Mouse (Mus musculus): ENCODE data around the gene Dbn1. TPM values are rescaled to one million over a fixed set of nuclear protein-coding genes. Genes with fewer than 3 reads are reported as not detected.
A peak's percentile ranks its signal among the peaks of the same experiment; 100 is the strongest.

The Dbn1 gene
- polyA plus RNA-seq, 1 experiment from 2014 or later, result 572 TPM

GRCm38 (mm10) chr13:55473076-55473831 is 14.7 kb downstream of the Dbn1 start:
- 16% methylated on average over 18 of the region's 18 CpGs for WGBS
- ATAC-seq (ENCODE audit: low FRiP score, low read depth), result no peak
- peak overlapping the region; percentile 45 for H3K4me3 ChIP-seq
- peak overlapping the region; percentile 93 for H3K27ac ChIP-seq (replicated peaks)
- peaks cover 77% of the 10 kb centered on the region for H3K4me1 ChIP-seq (replicated peaks)
- H3K9ac ChIP-seq, result peak overlapping the region; percentile 66
- H3K9me3 ChIP-seq, result no peaks in the 10 kb centered on the region
- H3K27me3 ChIP-seq, result no peaks in the 10 kb centered on the region
- H3K4me2 ChIP-seq, result peak overlapping the region; percentile 98
- peaks cover 35% of the 10 kb centered on the region for H3K36me3 ChIP-seq

DNA sequence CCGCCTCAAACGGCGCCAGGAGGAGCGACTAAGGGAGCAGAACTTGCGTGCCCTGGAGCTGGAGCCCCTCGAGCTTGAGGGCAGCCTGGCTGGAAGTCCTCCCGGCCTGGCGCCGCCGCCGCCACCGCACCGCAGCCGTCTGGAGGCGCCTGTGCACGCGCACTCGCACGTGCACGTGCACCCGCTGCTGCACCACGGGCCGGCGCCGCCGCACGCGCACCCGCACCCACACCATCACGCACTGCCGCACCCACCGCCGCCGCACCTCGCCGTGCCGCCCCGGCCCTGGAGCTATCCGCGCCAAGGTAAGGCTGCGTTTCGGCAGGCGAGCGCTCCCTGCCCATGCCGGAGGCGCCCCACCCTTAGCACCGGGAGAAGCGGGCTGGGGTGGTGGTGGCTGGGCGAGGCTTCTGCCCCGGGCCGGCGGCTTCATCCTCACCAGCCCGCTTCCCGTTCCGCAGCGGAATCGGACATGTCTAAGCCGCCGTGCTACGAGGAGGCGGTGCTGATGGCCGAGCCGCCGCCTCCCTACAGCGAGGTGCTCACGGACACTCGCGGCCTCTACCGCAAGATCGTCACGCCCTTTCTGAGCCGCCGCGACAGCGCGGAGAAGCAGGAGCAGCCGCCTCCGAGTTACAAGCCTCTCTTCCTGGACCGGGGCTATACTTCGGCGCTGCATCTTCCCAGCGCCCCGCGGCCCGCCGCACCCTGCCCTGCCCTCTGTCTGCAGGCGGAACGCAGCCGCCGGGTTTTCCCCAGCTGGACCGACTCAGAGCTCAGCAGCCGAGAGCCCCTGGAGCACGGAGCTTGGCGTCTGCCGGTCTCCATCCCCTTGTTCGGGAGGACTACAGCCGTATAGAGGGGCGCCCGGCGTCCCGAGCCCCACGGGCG is 15.5 kb downstream of the Dbn1 start:
- ATAC-seq (ENCODE audit: low FRiP score, low read depth), result peak; percentile 54
- Histone ChIP-seq H3K4me1 (replicated peaks) (peaks cover 84% of the 10 kb centered on the region), H3K27me3 (no peaks in the 10 kb centered on the region), H3K9ac (peak overlapping the region; percentile 66), H3K27ac (replicated peaks) (peak overlapping the region; percentile 93), H3K4me3 (peak overlapping the region; percentile 45), H3K9me3 (no peaks in the 10 kb centered on the region), H3K36me3 (peaks cover 27% of the 10 kb centered on the region), H3K4me2 (peak overlapping the region; percentile 98)
- WGBS, result under 1% methylated on average over 100 of the region's 103 CpGs

DNA sequence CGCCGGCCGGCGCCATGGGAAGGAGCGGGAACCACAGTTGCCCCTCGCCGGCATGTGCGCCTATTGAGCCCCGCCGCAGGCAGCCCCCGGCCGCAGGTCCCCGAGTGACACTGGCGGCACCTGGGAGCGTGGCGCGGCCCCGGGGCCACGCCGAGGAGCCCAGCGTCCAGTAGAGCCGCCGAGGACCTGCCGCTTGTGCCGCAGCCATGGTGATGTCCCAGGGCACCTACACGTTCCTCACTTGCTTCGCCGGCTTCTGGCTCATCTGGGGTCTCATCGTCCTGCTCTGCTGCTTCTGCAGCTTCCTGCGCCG is 16.1 kb downstream of the Dbn1 start:
- WGBS, result 2% methylated on average over 26 of the region's 31 CpGs
- H3K36me3 ChIP-seq, result peaks cover 21% of the 10 kb centered on the region
- peak; percentile 8 for ATAC-seq (ENCODE audit: low FRiP score, low read depth)
- peak overlapping the region; percentile 66 for H3K9ac ChIP-seq
- peak overlapping the region; percentile 98 for H3K4me2 ChIP-seq
- no peaks in the 10 kb centered on the region for H3K9me3 ChIP-seq
- no peaks in the 10 kb centered on the region for H3K27me3 ChIP-seq
- peak overlapping the region; percentile 45 for H3K4me3 ChIP-seq
- H3K27ac ChIP-seq (replicated peaks), result peak overlapping the region; percentile 93
- peaks cover 90% of the 10 kb centered on the region for H3K4me1 ChIP-seq (replicated peaks)

DNA sequence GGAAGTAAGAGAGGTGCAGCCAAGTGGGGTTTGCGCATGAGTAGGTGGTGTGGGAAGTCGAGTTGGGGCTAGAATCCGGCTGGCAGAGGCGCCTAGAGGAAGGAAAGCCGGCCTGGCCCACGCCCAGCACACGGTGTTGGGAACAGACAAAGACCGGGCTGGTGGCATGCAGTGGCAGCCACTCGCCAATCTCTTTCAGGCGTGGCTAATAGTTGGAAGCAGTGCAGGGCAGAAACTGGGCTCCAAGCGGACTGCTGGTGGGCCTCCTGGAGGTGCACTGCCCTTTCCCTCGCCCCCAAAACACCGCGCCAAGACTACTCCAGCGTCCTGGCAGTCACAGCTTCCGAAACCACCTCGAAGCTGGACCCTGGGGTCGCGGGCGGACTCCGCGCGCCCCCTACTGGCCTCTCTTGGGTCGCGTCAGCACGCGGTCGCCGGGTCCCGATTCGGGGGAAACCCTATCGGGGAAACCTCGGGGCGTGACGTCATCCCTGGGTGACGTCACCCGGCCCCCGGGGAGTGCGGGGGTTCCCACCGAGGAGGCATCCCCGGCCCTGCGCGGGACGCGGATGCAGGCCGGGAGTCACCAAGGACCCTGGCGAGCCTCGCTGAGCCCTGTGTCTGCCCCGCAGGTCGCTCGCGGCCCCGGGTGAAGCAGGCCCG is 16.6 kb downstream of the Dbn1 start:
- Histone ChIP-seq H3K9me3 (no peaks in the 10 kb centered on the region), H3K27ac (replicated peaks) (peak overlapping the region; percentile 93), H3K27me3 (no peaks in the 10 kb centered on the region), H3K9ac (peak overlapping the region; percentile 66), H3K4me2 (peak overlapping the region; percentile 98), H3K4me1 (replicated peaks) (peaks cover 95% of the 10 kb centered on the region), H3K36me3 (peaks cover 17% of the 10 kb centered on the region), H3K4me3 (peak overlapping the region; percentile 45)
- WGBS, result under 1% methylated on average over 54 of the region's 54 CpGs
- ATAC-seq (ENCODE audit: low FRiP score, low read depth), result peak; percentile 71

- Histone ChIP-seq H3K4me3 (no peak overlapping the region; the same call in 1 of the 2 replicates), H3K36me3 (peaks cover 7% of the 10 kb centered on the region), H3K9me3 (no peaks in the 10 kb centered on the region), H3K4me1 (replicated peaks) (peaks cover 99% of the 10 kb centered on the region), H3K9ac (peak overlapping the region; percentile 34; the same call in 1 of the 2 replicates), H3K4me2 (peak overlapping the region; percentile 98), H3K27me3 (no peaks in the 10 kb centered on the region), H3K27ac (replicated peaks) (peak overlapping the region; percentile 93)
- 30% methylated on average over 9 of the region's 9 CpGs for WGBS
- no peak for ATAC-seq (ENCODE audit: low FRiP score, low read depth)
Observed at GRCm38 (mm10) chr13:55470372-55470771, 17.5 kb downstream of the Dbn1 start.

DNA sequence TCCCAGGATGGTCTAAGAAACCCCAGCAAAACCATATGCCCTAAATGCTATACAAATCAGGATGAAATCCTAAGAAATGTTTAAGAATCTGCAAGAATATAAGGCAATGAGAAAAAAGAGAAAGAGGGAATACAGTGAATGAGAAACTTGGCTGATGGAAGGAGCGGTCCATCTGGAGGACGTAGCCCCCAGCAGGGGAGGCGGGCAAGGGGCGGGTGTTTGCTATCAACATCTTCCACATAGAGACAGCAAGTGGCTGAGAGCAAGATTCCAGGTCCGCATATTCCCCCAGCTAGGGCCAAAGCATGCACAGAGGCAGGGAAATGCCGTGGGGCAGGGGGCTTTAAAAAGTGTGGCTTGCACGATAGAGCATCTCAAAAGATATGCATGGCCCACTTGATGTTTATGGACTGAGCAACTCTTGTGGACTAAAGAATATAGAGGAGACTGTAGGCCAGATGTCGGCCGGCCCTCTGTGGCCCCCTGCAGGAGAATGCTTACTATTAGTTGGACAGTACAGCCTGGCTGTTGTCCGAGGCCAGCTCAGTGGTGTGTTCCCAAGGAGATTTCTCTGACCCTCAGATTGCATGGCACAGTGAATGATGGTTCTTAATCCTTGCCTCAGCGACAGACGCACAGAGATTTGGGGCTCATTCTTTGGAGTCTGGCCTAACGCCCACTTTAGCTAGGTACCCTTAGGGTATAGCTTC is 18.9 kb downstream of the Dbn1 start:
- H3K4me2 ChIP-seq, result peak overlapping the region; percentile 5; the same call in 1 of the 2 replicates
- ATAC-seq (ENCODE audit: low FRiP score, low read depth), result no peak
- H3K4me3 ChIP-seq, result no peak overlapping the region
- H3K36me3 ChIP-seq, result no peaks in the 10 kb centered on the region
- no peaks in the 10 kb centered on the region for H3K9me3 ChIP-seq
- no peak overlapping the region for H3K9ac ChIP-seq
- peaks cover 95% of the 10 kb centered on the region for H3K4me1 ChIP-seq (replicated peaks)
- 34% methylated on average over 13 of the region's 13 CpGs for WGBS
- 0 out of 2 replicates have a peak overlapping the region, but pooled peaks have one; percentile 93 for H3K27ac ChIP-seq (replicated peaks)
- H3K27me3 ChIP-seq, result no peaks in the 10 kb centered on the region

- ATAC-seq (ENCODE audit: low FRiP score, low read depth), result no peak
- peak overlapping the region; percentile 99 for H3K27ac ChIP-seq (replicated peaks)
- no peaks in the 10 kb centered on the region for H3K9me3 ChIP-seq
- 45% methylated on average over 5 of the region's 5 CpGs for WGBS
- H3K4me1 ChIP-seq (replicated peaks), result peaks cover 77% of the 10 kb centered on the region
- peak overlapping the region; percentile 81 for H3K4me2 ChIP-seq
- no peaks in the 10 kb centered on the region for H3K36me3 ChIP-seq
- no peaks in the 10 kb centered on the region for H3K27me3 ChIP-seq
- H3K9ac ChIP-seq, result peak overlapping the region; percentile 96
- H3K4me3 ChIP-seq, result peak overlapping the region; percentile 91
Observed at GRCm38 (mm10) chr13:55465830-55466440, 22.0 kb downstream of the Dbn1 start.

DNA sequence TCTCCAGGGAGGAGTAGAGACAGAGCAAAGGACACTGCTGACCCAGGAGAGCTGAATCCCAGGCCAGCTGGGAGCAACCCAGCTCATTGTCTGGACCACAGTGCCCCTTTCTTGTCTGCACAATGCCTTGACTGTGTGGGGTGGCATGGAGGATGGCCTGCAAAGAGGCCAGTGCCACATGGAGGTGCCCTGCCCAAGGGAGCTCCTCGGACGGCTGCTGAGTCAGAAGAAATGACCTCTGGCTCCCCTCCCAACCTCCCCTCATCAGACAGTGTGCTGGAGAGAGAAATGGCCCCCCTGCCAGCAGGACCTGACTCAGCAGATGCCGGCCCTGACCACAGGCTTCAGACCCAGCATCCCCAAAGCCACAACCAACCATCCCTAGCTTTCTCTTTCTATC is 22.7 kb downstream of the Dbn1 start:
- no peaks in the 10 kb centered on the region for H3K9me3 ChIP-seq
- H3K27ac ChIP-seq (replicated peaks), result peak overlapping the region; percentile 99
- ATAC-seq (ENCODE audit: low FRiP score, low read depth), result peak; percentile 31; the same call in 1 of the 2 replicates
- H3K36me3 ChIP-seq, result no peaks in the 10 kb centered on the region; the same call in 1 of the 2 replicates
- peak overlapping the region; percentile 81 for H3K4me2 ChIP-seq
- WGBS, result 1% methylated on average over 3 of the region's 3 CpGs
- H3K27me3 ChIP-seq, result no peaks in the 10 kb centered on the region
- peak overlapping the region; percentile 91 for H3K4me3 ChIP-seq
- peak overlapping the region; percentile 96 for H3K9ac ChIP-seq
- H3K4me1 ChIP-seq (replicated peaks), result peaks cover 69% of the 10 kb centered on the region

- peak within 1 kb of the TSS; percentile 91 for H3K4me3 ChIP-seq
- H3K4me1 ChIP-seq (replicated peaks), result peaks cover 60% of the 10 kb centered on the region
- under 1% methylated on average over 73 of the region's 84 CpGs for WGBS
Observed at GRCm38 (mm10) chr13:55464027-55464884, 23.7 kb downstream of the Dbn1 start, which contains the start of gene Prr7. Gene Prr7, plus strand, starts transcription at chr13:55464267.

GRCm38 (mm10) chr13:55463399-55464026 is 24.4 kb downstream of the Dbn1 start:
- H3K4me1 ChIP-seq (replicated peaks), result peaks cover 53% of the 10 kb centered on the region
- H3K36me3 ChIP-seq, result peaks cover 14% of the 10 kb centered on the region; the same call in 1 of the 2 replicates
- H3K9ac ChIP-seq, result peak overlapping the region; percentile 96
- 6% methylated on average over 14 of the region's 14 CpGs for WGBS
- ATAC-seq (ENCODE audit: low FRiP score, low read depth), result no peak; the same call in 1 of the 2 replicates
- peak overlapping the region; percentile 91 for H3K4me3 ChIP-seq
- H3K27me3 ChIP-seq, result no peaks in the 10 kb centered on the region
- peak overlapping the region; percentile 99 for H3K27ac ChIP-seq (replicated peaks)
- peak overlapping the region; percentile 81 for H3K4me2 ChIP-seq
- H3K9me3 ChIP-seq, result no peaks in the 10 kb centered on the region

More at GRCm38 (mm10) chr13:55464027-55464884, 23.7 kb downstream of the Dbn1 start, which contains the start of gene Prr7:
- Histone ChIP-seq H3K27me3 (no peaks in the 10 kb centered on the region), H3K9me3 (no peaks in the 10 kb centered on the region), H3K9ac (peak within 1 kb of the TSS; percentile 96), H3K36me3 (peaks cover 7% of the 10 kb centered on the region; the same call in 1 of the 2 replicates), H3K27ac (replicated peaks) (peak within 1 kb of the TSS; percentile 99), H3K4me2 (peak within 1 kb of the TSS; percentile 81)
- peak; percentile 81 for ATAC-seq (ENCODE audit: low FRiP score, low read depth)

Measured in hindbrain, embryonic 15.5 days (tissue).